Mouse (Mus musculus) cerebellum, adult 11-12 months (tissue): ENCODE measurements around the gene Mas1.
A peak's percentile ranks its signal among the peaks of the same experiment; 100 is the strongest.

Source experiments
- DNase-seq: peaks from one replicate; pipeline ENCODE4 v3.0.0; 2022

The Mas1 gene

GRCm38 (mm10) chr17:12815885-12816284, 52.1 kb downstream of the Mas1 start:
- DNase-seq, result no peak

- DNase-seq, result peak; percentile 1
These were observed 53.4 kb downstream of the Mas1 start for GRCm38 (mm10) chr17:12814502-12814901.

- no peak for DNase-seq
These were observed 57.0 kb downstream of the Mas1 start for GRCm38 (mm10) chr17:12810973-12811303.

- peak; percentile 72 for DNase-seq
These were observed 57.6 kb downstream of the Mas1 start for GRCm38 (mm10) chr17:12810103-12810972.

- DNase-seq, result no peak
These were observed 59.1 kb downstream of the Mas1 start for GRCm38 (mm10) chr17:12808851-12809250.

- no peak for DNase-seq
These were observed 63.1 kb downstream of the Mas1 start for GRCm38 (mm10) chr17:12804584-12805445.

- DNase-seq, result no peak
These were observed 65.9 kb downstream of the Mas1 start for GRCm38 (mm10) chr17:12801861-12802540.

- no peak for DNase-seq
These were observed 68.3 kb downstream of the Mas1 start for GRCm38 (mm10) chr17:12799368-12800275.

- DNase-seq, result no peak
These were observed 69.4 kb downstream of the Mas1 start for GRCm38 (mm10) chr17:12798571-12798970.

GRCm38 (mm10) chr17:12797427-12798029, 70.4 kb downstream of the Mas1 start:
- DNase-seq, result no peak

- no peak for DNase-seq
These were observed 71.3 kb downstream of the Mas1 start for GRCm38 (mm10) chr17:12796633-12797032.

GRCm38 (mm10) chr17:12793660-12794406, 74.1 kb downstream of the Mas1 start:
- peak; percentile 60 for DNase-seq

GRCm38 (mm10) chr17:12792422-12793206, 75.3 kb downstream of the Mas1 start:
- DNase-seq, result peak; percentile 32

- DNase-seq, result no peak
These were observed 76.5 kb downstream of the Mas1 start for GRCm38 (mm10) chr17:12791420-12791819.

GRCm38 (mm10) chr17:12791079-12791406, 76.9 kb downstream of the Mas1 start:
- DNase-seq, result no peak
